Comparison of ENCODE assay signal across 8 mouse cellular contexts in the genomic region with DNA sequence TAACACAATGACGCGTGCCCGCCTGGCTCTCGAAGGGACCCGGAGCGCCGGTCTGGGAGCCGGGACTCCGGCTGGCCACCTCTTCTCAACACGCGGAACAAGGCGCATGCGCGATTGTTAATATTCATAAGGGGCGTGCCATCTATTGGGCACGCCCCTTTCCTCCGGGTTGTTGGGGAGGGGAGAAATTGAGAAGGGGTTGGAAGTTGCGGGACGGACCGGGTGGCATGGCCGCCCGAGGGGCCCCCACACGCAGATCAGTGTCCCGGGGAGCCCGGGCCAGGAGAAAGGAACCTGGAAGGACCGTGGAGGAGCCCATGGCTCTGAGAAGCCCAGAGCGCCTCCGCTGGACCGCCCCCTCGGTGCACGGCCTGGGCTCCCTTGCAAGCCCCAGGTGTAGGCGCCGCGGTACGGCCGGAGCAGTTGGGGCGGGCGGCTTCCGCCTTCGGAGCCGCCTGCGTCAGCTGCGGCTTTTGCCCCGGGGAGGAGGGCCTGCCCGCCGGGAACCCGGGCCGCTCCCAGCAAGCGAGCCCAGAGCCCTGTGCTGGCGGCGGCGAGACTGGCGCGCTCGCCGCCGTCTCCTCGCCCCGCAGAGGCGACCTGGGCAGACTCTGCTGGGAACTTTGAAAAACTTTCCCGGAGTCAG. TPM values are rescaled to one million over a fixed set of nuclear protein-coding genes. Genes with fewer than 3 reads are reported as not detected.
DNase-seq lines count a peak whose midpoint lies in the region; ATAC-seq and TF ChIP-seq lines count a peak whose summit lies in the region.

No protein-coding gene starts in this region.

- H3K27me3 ChIP-seq in hindbrain, postnatal 0 days (ENCODE audit: insufficient read depth, low read length), result no peaks in the 10 kb centered on the region

- TF ChIP-seq CTCF in hindbrain, postnatal 0 days (IDR thresholded peaks at IDR 0.05; ENCODE audit: low read depth), result no peak

- H3K9ac ChIP-seq in hindbrain, postnatal 0 days (replicated peaks; ENCODE audit: low read length), result peak overlapping the region; percentile 61

- H3K4me2 ChIP-seq in hindbrain, postnatal 0 days (ENCODE audit: low read depth, low read length), result peak overlapping the region; percentile 99

- peak overlapping the region; percentile 87 for H3K27ac ChIP-seq in hindbrain, postnatal 0 days

- ATAC-seq in hindbrain, postnatal 0 days, result peak; percentile 80

- WGBS in hindbrain, postnatal 0 days, result under 1% methylated on average over 60 of the region's 61 CpGs

- H3K9me3 ChIP-seq in hindbrain, postnatal 0 days (ENCODE audit: low read length), result no peaks in the 10 kb centered on the region

- peaks cover 10% of the 10 kb centered on the region; the same call in 1 of the 2 replicates for H3K4me1 ChIP-seq in hindbrain, postnatal 0 days (ENCODE audit: insufficient read depth, low read length)

- DNase-seq in ZHBTc4 (ENCODE audit: low read depth, low spot score), result peak; percentile 97
- DNase-seq in cerebellum, postnatal 36 days, result peak; percentile 53 to 58
- DNase-seq in gastrocnemius, adult 8-10 months (ENCODE audit: low spot score in 2 of 2), result peak; percentile 83 to 91
- DNase-seq in hindbrain, postnatal 0 days (ENCODE audit: low spot score), result peak; percentile 96
- peak; percentile 72 for DNase-seq in left cerebral cortex, adult 11 months (ENCODE audit: low spot score)
- peak; percentile 93 for DNase-seq in lung, postnatal 25 days (ENCODE audit: low spot score)
- DNase-seq in ovary, postnatal 36 days (ENCODE audit: low spot score), result peak; percentile 91
- peak; percentile 19 to 38 for DNase-seq in thymus, postnatal 10 days (ENCODE audit: low spot score in 2 of 2)

- peak overlapping the region; percentile 50 for H3K4me3 ChIP-seq in hindbrain, postnatal 0 days (ENCODE audit: low read length)

- no peaks in the 10 kb centered on the region for H3K36me3 ChIP-seq in hindbrain, postnatal 0 days (ENCODE audit: insufficient read depth, low read length)

RNA-seq across cellular contexts. Expression of a gene that starts 0.4 kb away (rescaled TPM):
- 1 to 10 TPM; 4.4 to 6.2 (median 4.8) TPM for total RNA-seq in gastrocnemius, adult 8-10 months (2022)
- 8.5 and 8.7 TPM in 2 replicates for total RNA-seq in hindbrain, postnatal 0 days (2014; rRNA removed)
- 4.9 and 5.5 TPM in 2 replicates for polyA plus RNA-seq in hindbrain, postnatal 0 days (2015; fragmentation: Nextera tagmentation; extraction: Ambion mirVana)

Comparison
In these comparisons a context has a peak if more than half of its experiments do, and no peak if none do; other contexts are left out.
1. Peak in every context shown above with its lines: DNase-seq, ATAC-seq, H3K4me3 ChIP-seq and H3K27ac ChIP-seq.
2. DNase-seq: peak in every context shown above with its lines; median percentile 97 in ZHBTc4; 96 in hindbrain, postnatal 0 days; 93 in lung, postnatal 25 days; 91 in ovary, postnatal 36 days; 87 in gastrocnemius, adult 8-10 months; 72 in left cerebral cortex, adult 11 months; 56 in cerebellum, postnatal 36 days; 28 in thymus, postnatal 10 days.